Mouse (Mus musculus): ENCODE measurements around the gene Pgap2. TPM values are rescaled to one million over a fixed set of nuclear protein-coding genes. Genes with fewer than 3 reads are reported as not detected.

Pgap2 gene
- 46.9 TPM for polyA plus RNA-seq (2017; shearing (Covaris generic))

DNA sequence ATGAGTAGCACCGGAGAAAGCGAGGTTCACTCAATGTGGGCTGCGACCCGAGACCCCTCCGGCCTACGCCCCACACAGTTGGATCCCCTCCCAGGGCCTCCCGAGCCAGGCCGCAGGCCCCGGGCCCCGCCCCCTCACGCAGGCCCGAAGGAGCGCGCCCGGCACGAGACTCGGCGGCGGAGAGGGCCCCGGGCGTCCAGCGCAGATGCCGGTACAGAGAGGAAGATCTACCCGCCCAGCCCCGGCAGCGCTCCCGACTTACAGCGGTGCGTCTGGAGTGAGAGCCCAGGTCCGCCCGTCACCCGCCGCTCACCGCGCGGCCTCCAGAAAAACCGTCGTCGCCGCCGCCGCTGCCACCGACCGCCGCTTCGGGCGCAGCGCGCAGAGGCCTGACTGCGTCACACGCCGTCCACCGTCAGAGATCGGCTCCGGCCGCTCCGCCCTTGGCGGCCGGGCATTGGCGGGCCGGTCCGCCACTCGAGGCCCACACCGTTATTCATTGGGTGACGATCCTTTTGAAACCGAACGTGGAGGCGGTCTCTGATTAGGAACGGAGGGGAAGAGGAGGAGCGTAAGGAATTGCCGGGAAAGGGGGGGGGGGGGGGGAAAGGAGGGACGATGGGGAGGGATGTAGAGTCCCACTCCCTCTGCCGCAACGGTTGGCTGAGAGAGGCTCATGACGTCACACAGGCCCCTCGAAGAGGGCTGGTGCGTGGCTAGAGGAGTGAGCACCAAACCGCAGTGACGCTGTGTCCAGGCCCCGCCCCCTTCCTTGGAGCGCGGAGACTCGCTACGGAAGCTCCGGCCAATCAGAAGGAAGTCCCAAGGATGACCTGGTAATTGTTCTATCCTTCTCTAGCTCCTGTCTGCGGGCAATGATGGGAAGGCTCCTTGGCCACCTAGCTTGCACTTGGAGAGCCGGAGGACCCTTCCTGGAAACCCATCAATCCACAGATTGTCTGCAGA is at the start of gene Pgap2, which contains the start of gene Nup98:
Pgap2 (plus strand) TSS at position 453 of the 966 bp plus-strand sequence.
Nup98 (minus strand) TSS at position 421 of the 966 bp plus-strand sequence.

DNA sequence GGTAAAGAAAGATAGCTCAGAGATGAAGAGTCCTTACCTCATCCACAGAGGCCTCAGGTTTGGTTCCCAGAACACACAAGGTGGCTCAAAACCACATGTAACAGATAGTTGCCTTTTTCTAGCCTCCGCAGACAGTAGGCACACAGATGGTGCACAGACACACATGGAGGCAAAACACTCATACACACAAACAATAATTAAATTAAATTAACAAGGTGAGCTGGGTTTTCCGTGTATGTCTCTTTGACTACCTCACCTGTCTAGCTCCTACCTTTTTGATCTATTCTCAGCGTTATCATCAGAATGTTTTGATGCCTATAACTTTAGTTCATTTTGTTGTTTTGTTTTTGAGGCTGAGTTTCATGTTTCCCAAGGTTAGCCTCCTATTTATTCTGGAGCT is 45.9 kb downstream of the Pgap2 start, which contains the start of gene Rhog:
Rhog (minus strand) TSS at position 101 of the 400 bp plus-strand sequence.

DNA sequence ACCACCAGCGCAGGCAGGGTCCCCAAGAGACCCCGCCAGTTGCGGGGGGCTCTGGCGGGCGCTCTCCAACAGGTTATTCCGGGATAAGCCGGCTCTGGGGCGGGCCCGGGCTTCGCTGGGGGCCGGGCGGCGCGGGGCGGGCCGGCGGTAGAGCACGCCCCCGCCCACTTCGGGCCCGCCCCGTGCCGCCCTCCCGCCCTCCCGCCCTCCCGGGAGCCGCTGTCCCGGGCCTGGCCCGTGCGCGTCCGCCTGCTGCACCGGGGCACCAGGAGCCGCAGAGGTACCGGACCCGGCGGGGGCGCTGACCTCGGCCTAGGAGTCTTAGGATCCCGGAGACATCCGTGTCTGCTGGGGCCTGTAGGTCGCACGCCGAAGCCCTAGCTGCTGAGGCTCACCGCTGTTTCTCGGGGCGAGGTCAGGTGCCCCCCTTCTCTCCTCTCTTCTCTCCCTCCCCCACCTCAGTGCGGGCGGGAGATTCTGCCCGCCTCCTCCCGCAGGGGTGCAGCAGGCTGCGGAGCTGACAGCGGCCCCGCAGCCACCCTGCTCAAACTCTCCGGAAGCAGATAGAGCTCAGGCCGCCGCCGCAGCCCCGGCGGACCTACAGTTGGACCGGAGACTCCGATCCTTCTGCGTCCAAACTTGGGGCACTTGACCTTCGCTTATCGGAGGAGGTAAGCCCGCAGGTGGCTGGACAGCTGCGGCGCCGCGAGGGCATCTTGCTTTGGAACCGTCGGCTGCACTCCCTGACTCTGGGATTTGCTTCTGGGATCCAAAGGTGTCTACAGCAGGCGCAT is 57.8 kb downstream of the Pgap2 start, which contains the start of gene Stim1:
Stim1 (plus strand) TSS at position 206 of the 794 bp plus-strand sequence.

Other genes with a start within 250 kb of the Pgap2 start
- gene Il18bp, start 191.5 kb upstream of the Pgap2 start, polyA plus RNA-seq (2017; shearing (Covaris generic)) = 6.2 TPM
- 21.9 TPM for gene Rnf121, start 144.7 kb upstream of the Pgap2 start, polyA plus RNA-seq (2017; shearing (Covaris generic))
- 29.7 TPM for gene Xndc1, start 144.7 kb upstream of the Pgap2 start, polyA plus RNA-seq (2017; shearing (Covaris generic))
- 0.99 TPM for gene Xntrpc, start 144.5 kb upstream of the Pgap2 start, polyA plus RNA-seq (2017; shearing (Covaris generic))
- not detected for gene Trpc2, start 127.1 kb upstream of the Pgap2 start, polyA plus RNA-seq (2017; shearing (Covaris generic))
- 0.12 TPM for gene Art1, start 108.5 kb upstream of the Pgap2 start, polyA plus RNA-seq (2017; shearing (Covaris generic))
- gene Art5, start 100.7 kb upstream of the Pgap2 start, polyA plus RNA-seq (2017; shearing (Covaris generic)) = 0.92 TPM
- not detected for gene Chrna10, start 93.4 kb upstream of the Pgap2 start, polyA plus RNA-seq (2017; shearing (Covaris generic))
- 29.6 TPM for gene Nup98, start within 50 bp of the Pgap2 start, polyA plus RNA-seq (2017; shearing (Covaris generic))
- 280 TPM for gene Rhog, start 45.8 kb downstream of the Pgap2 start, polyA plus RNA-seq (2017; shearing (Covaris generic))
- 86.5 TPM for gene Stim1, start 57.6 kb downstream of the Pgap2 start, polyA plus RNA-seq (2017; shearing (Covaris generic))
- gene Rrm1, start 231.5 kb downstream of the Pgap2 start, polyA plus RNA-seq (2017; shearing (Covaris generic)) = 34.1 TPM